Mouse (Mus musculus) adrenal gland (tissue): ENCODE measurements around the gene Tmc3.

Experiments used
- intact Hi-C: fragments of 180-260 bp; cut with DNase I; formaldehyde crosslinking; loops from one replicate; pipeline ENCODE4 v1.15.1; 2025

Tmc3 gene

DNA sequence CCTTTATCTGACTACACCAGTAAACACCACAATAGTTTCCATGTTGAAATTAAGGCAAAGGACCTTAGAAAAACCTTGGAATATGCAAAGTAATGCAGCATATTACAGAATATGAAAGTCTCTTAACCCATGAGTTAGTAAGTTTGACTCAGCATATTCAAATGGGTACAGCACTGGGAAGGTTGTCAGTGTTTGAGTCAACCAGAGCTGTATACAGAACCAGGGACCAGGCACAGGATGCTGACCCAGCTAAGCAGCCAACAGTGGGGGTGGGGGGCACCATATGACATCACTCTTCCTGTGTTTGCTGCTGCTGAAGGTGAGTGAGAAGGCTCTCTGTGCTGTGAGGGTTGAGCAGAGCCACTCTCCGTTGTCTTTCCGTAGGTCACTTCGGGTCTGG, 12.3 kb downstream of the Tmc3 start:
- intact Hi-C loops = no loop called here

DNA sequence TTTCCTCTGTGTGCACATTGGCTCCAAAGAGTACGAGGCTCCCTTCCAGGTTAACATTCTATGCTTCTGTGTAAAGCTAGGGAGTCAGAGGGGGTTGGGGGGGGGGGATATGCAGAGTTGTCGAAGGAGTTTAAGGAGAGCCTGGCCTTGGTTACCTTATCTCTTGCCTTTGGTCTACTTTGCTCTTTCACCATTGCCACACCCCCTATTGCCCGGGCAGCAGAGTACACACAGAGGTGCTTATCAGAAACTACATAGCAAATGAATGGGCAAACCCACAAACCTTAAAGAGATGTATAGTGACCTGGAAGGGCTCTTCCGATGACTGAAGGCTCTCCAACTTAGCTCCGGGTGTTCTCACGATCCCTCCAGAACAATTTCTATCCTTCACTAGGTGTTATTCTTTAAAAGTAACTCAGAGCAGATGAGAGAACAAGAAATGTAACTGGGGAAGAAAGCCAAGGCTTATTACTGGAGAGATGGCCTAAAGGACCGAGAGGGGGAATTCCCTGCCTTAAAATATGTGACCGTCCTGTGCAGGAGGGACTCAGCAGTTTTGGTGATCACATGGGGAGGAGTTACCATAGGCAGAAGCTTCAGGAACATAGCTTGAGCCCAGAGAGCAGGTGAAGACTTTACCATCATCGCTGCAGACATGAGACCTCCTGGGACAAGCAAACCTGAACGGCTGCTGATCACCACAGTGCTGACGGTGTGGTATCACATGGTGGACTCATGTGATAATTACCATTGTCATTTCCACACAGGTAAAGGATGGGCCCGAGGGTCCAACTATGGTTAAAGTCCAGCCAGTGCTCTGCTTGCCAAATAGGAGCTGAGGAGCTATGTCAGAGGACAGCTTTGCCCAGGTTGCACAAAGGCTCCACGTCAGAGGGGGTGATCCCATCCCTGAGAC, 14.5 kb downstream of the Tmc3 start:
- intact Hi-C loops = no loop called here

DNA sequence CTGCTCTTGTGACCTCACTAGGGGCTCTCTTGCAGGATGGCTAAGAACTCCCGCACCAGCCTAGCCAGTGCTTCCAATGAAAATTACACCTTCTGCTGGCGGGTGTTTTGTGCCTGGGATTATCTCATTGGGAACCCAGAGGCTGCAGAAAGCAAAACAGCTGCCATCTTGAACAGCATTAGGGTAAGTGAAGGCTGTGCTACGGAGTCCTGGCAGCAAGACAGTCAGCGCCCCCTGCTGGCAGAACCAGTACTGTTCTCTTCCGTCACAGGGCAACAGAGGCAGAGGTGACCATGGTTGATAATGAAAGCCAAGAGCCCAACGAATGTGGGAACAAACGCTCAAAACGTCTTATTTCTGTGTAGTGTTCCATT, 15.2 kb downstream of the Tmc3 start:
- intact Hi-C loops = loop anchor here (5.0 kb wide), 1 partner anchor 33 kb away; no protein-coding TSS in a partner anchor

DNA sequence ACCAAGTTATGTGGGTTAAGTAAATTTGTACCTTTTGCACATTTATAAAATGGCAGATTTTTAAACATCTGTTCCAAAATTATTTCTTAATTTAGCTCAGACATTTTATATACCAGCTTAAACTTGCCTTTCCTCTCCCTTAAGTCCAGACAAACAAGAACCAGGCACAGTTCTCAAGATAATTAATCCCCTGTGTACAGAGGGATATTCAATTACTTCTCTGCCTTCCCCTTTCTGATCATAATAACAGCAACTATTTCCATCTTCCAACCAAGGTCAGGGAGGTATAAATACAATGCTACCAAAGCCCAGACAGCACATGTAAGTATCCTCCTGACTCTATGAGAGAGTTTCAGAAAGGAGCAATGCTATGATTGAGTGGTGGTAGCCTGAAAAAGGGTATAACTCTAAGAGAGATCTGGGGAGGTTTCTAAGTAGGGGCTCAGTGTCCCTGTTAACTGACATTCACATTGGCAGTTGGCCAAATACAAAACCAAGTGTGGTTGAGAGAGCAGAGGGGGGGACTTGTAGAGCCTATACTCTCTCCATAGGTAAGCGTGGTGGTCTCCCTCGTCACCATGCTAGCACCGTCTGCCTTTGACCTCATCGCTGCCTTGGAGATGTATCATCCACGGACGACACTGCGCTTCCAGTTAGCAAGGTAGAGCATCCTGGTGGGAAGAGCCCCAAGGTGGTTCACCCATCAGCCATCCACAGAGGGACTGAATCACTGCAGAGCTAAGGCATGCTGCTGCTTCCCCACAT, 19.6 kb downstream of the Tmc3 start:
- intact Hi-C loops = loop anchor here (5.0 kb wide), 1 partner anchor 37 kb away; no protein-coding TSS in a partner anchor

DNA sequence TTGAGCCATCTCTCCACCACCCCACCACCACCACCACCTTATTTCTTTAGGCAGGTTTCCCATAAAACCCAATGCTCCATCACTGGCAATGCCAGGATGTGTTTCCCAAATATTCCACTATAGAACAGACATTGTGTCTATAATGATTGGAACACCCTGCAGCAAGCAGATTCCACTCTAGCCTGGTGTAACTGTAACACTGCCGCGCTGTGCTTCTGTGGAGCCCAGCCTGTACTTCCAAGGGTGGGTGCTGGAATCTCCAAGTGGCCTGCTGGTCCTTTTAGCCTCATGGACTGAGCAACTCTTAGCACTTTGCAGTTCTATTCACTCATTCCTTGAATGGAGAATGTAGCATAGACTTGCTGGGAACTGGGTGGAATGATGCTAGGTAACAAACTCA, 22.1 kb downstream of the Tmc3 start:
- intact Hi-C loops = no loop called here

DNA sequence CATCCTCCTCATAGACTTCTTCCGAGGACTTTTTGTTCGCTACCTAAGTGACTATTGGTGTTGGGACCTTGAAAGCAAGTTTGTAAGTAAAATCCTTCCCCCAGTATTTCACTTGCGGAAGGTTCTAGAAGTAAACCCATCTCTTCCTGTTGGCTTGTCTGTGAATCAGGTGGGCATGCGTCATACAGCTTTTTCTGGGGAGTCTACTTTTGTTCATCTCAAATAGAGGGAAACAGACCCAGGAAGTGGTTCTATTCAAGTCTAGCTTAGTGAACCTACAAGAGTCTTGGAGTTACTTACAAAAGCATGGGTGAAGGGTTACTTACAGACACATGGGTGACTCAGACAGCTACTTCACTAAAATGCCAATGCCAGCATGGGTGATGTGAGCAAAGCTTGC, 25.2 kb downstream of the Tmc3 start:
- intact Hi-C loops = no loop called here

DNA sequence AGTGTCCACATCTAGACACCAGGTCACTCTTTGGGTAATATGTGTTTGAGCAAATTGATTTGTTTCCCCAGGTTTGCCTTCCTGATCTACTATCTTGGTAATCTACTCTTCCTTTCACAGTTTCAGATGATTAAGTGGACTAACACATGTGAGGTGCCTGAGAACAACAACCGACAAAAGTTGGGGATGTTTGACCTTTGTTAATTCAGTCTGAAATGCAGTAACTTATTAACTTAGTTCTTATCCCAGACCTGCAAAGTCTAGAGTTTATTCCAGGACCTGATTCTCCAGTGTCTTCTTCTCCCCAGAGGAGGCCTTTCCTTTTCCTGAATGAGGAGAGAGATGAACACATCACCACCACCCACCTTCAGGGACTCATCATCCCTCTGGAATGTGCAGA, 27.2 kb downstream of the Tmc3 start:
- intact Hi-C loops = no loop called here

DNA sequence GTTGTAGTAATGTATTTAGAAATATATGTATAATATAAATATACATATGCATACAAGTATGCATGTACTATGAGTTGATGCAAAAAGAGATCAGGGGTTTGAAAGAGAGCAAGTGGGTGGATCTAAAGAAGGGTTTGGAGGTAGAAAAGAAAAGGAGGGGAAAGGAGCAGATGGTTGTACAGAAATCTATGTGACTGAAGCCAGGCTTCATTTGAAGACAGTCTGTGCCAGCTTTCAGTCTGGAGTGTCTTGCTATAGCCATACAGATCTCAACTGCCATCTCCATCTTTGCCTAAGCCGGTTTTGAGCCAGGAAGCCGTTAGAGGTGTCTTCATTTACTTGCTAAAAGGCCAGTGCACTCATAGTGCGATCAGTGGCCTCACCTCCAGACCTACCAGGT, 30.5 kb downstream of the Tmc3 start:
- intact Hi-C loops = no loop called here

DNA sequence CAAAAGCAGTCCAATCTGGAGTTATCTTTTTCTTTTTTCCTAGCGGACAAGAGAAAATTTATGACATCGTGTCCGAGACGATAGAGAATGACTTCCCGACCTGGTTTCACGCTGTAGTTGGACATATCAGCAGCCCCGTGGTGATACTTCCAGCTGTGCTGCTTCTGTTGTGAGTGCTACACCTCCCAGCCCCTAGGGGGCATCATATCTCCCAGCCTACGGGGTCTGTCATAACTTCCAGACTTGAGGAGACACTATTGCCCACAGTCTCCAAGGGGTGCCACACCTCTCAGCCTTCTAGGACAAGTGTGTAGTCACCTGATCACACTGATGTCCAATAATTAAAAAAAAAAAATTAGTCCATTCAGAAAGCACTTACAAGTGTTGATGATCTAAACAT, 31.1 kb downstream of the Tmc3 start:
- intact Hi-C loops = no loop called here

DNA sequence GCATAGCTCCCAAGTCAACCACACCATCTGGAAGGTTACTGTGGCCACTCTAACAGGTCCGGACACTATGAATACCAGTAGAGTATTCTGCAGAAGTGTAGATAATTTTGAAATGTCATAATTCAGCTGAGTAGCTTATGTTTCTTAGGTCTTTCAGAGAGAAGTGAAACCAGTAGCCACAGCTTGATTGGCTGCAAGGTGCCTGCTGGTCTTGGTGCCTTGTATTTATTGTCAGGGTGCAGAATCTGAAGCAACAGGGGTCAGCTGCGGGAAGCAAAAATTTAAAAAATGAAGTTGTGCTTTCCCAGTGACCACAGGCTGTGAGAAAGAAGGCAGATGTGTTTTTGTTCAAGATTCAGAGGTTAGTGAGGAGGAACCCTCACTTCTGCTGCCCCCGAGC, 31.5 kb downstream of the Tmc3 start:
- intact Hi-C loops = no loop called here

DNA sequence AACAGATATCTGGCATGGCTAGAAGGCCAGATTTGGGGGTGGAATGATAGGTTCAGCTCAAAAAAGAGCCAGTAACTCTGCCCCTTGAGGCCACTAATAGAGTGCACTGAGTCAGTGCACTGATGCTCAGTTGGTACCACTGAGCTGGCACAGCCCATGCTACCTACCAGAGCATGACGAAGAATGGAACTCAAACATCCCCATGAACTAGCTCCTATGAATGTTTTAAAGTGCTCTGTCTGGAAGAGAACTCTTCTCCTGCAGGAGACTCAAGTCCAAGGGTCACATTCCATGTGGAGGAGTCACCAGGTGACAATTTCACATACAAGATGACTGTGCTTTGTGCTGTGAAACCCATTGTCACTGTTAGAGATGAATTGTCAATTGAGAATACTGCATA, 34.0 kb downstream of the Tmc3 start:
- intact Hi-C loops = no loop called here

DNA sequence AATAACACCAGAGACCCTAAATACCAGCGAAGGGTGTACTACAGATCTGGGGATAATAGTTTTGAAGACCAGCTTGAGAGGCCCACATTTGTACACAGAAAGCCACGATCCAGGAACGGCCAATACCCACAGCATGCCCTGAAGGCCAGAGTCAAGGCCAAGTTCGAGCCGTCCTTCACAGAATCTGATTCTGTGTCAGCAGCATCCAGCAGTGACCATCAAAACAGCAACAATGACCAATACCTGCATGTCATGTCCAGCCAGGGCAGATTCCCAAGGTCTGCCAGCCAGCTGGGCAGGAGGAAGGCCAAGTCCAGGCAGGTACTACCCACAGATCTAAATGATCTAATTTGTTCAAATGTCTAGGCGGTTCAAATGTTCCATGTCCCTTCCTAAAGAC, 37.9 kb downstream of the Tmc3 start:
- intact Hi-C loops = no loop called here

DNA sequence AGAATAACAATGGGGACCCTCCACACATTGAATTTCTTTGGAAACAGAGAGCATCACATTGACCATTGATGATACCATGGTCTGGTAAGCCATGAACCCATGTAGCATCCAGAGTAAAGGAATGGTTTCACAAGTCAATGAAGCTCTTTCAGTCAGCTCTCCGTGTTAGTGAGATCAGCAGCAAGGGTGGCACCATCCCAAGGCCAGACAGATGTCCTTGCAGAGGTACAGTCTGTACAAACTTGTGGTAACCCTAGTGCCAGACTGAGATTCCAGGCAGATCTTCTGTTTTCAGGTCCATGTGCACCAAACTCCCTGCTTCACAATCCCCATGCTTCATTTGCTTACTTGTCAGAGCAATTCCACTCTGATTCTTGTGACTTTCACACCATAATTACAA, 39.3 kb downstream of the Tmc3 start:
- intact Hi-C loops = no loop called here

DNA sequence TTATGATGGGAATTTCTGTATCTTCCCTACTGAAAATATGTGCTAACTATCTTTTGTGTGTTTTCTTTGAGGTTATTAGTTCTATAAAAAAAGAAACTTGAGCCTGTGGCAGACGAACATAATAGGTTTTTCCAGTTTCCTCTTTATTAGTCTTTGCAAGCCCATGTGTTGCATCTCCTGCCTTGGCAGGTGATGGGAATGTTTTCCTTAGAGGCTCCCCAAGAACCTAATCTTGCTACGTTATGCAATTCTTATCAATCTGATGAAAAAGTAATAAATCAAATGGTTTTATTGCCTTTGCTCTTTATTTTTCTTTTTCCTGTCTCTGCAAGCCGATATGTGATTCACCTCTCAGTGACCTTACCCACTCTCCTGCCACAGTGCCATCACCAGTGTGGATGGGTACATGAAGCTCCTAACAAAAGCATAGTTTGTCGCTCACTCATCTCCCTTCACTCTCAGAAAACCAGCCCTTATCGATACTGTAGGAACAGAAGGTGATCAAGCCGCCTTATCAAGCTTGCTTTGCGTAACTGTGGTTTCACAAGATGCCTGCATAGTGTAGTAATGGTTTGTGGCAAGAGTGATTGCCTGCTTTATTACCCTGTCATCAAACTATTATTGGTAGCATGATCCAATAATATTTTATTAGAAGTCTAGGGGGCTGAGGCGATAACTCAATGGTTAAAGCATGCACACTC, 42.0 kb downstream of the Tmc3 start:
- intact Hi-C loops = no loop called here

DNA sequence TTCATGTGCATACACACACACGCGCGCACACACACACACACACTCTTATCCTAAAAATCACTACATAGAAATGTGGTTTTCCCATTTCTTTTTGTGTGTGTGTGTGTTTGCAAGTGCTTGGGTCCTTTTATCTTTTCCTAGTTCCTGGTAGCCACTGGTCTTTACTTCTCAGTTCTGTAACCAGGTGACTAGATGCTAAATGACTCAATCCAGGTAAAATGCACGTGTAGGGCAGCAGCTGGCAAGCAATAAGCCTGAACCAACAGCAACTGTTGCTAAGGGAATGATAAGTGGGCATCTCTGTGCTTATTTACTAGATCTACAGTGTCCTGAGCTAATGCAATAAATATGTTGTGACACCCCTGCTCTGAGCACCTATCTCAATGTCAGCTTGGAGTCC, 42.6 kb downstream of the Tmc3 start:
- intact Hi-C loops = no loop called here

DNA sequence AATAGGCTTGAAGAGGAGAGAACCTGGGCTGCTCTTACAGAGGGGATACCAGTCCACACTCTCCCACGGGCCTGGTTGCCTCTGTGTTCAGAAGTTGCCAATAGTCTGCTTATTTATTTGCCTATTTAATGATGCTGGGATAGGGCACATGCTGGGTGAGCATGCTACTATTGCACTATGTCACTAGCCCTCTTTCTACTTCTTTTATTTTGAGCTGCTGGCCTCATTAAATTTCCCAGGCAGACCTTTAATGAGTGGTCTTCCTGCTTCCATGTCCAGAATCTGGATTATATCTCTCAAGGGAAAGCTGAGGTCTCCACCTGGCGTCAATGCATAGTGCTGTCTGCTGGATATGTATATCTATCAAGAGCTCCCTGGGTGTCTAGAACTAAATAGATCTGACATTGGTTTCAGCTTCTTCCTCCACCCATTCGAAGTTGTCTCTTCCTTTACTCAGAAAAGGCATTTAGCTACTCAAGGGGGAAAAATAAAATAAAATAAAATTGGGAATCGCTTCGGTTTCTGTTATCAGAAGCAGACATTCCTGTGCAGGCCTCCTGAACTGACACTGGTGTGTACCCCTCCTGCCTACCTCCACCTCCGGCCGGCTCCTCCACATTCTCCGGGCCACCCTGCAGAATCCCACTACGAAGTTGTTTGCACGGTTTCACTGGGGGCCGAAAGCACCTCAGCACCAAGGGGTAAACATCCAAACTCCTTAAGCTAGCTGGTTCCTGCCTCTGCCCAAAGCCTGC, 46.5 kb downstream of the Tmc3 start:
- intact Hi-C loops = no loop called here

DNA sequence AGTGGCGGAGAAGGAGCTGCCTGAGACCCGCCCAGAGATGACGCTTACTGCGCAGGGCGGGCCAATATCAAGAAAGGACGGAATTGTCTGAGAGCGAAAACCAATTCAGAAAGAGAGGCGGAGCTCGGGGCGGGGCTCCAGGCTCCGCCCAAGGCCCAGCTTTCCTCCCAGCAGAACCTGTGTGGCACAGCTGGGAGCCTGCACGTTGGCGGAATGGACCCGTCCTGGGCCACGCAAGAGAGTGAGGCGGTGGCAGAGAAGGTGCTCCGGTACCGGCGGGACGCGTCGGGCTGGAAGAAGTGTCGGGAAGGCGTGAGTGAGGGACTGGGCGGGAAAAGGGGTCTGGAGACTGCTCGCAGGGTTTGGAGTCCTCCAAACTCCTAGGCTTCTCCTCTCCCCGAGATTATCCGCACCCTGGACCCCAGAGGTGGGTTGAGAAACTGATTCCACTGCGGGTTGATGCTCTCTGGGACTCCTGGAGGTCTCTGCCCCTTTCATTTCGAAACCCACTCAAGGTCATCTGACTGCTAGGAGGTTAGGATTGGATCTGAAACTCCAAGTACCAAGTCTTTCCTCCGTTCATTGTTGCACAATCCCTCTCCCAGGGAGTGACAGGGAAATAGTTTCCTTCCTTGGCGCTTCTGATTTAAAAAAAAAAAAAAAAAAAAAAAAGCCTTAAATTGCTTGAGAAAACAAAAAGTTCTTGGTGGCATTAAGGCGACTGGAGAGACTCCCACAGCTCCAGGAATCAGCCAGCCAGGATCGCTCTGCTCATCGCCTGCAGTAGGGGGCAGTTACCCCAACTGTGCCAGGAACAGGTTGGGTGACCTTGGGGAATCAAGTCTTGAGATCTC, 47.3 kb downstream of the Tmc3 start, which contains the start of gene Stard5:
Gene Stard5 (plus strand): TSS at position 132 of the 854 bp plus-strand sequence.
- intact Hi-C loops = no loop called here

DNA sequence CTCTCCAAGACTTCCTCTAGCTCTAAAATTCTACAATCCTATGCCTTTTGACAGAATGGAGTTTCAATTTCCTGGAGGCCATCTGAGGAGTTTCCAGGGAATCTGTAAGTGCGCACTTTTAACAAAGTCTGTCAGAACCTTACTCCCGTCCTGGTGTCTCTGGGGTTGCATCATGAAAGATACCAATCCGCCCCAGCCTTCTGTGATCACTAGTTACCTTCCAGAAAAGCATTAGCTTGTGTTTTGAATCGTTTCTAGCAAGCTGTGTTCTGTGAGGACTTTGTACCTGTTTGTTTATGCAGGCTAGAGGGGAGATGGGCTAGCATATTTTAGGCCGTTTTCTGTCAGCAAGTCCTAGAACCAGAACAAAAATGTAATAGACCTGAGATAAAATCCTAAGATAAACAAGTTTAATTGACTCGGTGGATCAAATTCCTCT, 48.0 kb downstream of the Tmc3 start:
- intact Hi-C loops = no loop called here

DNA sequence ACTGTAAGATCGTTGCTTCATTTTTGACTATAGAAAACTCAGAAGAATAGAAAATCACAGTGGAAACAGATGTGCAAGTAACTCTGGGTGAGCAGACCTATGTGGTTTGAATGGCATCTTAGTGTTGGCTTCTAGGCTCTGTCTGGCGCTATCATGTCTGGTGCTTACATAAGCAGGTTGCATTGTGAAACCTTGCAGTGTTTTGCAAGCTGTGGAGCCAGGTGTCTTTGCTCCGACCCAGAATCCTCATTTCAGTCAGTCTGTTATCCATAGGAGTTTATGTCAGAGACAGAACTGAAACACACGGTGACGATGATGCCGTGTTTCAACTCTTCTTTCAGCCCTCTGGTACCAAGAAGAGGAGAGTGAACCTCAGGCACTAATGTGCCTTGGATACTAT, 49.1 kb downstream of the Tmc3 start:
- intact Hi-C loops = no loop called here

DNA sequence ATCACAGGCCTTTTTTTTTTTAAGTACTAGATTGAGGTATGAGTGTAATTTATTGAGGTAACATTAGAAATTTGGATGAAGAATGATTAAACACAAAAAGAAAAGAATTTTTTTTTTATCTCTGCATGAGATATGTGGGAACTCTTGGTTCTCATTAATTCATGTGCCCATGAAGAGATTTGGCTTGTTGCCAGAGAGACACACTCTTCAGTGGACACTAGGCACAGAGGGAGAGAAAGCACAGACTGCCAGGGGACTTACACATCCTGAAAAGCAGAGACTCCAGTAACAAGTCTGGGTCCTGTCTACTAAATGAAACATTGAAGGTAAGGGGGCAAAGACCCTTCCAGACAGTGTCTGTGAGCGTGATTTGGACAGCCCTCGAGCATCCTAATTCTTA, 51.0 kb downstream of the Tmc3 start:
- intact Hi-C loops = no loop called here
